Comparison of ENCODE assay signal across 8 mouse cellular contexts in the genomic region with DNA sequence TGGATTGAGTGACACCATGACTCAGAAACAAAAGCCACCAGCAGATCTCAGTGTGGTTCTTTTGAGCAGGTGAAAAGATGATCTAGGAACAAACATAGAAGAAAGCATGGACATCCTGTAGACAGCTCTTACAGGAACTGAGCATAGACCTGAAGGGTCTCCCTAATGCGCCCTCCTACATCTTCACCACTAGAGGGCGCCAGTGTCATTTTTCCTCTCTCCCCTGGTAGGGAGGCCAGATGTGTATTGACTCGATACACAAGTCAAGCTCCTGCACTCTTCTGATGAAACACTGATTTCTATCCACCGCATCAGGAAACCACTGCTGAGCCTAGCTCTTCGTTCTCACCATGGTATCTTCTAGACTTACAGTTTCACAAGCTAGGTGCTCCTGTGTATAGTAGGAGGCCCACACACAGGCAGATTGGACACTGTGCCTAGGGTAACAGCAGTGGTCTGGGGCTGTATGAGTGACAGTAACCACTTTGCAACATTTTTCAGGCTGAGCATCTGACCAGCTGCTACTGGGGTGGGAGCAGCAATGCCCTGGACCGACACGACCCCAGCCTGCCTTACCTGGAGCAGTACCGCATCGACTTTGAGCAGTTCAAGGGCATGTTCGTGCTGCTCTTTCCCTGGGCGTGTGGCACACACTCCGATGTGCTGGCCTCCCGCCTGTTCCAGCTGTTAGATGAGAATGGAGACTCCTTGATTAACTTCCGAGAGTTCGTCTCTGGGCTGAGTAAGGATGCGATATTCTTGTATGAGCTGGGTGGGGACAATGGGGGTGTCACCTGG. TPM values are rescaled to one million over a fixed set of nuclear protein-coding genes. Genes with fewer than 3 reads are reported as not detected.
DNase-seq lines count a peak whose midpoint lies in the region; ATAC-seq and TF ChIP-seq lines count a peak whose summit lies in the region.

No protein-coding gene starts in this region.

- peak; percentile 65 for DNase-seq in urinary bladder, postnatal 14 days (ENCODE audit: low spot score)
- no peak for DNase-seq in urinary bladder, adult 2 months (ENCODE audit: low spot score)
- peak; percentile 72 to 77 for DNase-seq in cerebellum, postnatal 10 days
- DNase-seq in frontal cortex, postnatal 14 days (ENCODE audit: low spot score in 2 of 2): peak; percentile 20 to 35
- peak; percentile 55 for DNase-seq in left cerebral cortex, postnatal 4 days
- peak; percentile 68 for DNase-seq in midbrain, embryonic 10.5 days (ENCODE audit: low spot score)
- DNase-seq in spleen, adult 2 months (ENCODE audit: low read depth in 1 of 2, low spot score in 2 of 2): peak; percentile 30 to 45

- H3K9ac ChIP-seq in intestine, embryonic 16.5 days (ENCODE audit: low read depth, low read length): no peak overlapping the region

- no peaks in the 10 kb centered on the region for H3K4me1 ChIP-seq in intestine, embryonic 16.5 days (ENCODE audit: control insufficient read depth, insufficient read depth, low read length)
- H3K4me1 ChIP-seq in midbrain, embryonic 10.5 days: no peaks in the 10 kb centered on the region
- H3K4me1 ChIP-seq in spleen, adult 2 months (ENCODE audit: control insufficient read depth, insufficient read depth, insufficient read length): no peaks in the 10 kb centered on the region

- no peak overlapping the region for H3K4me3 ChIP-seq in intestine, embryonic 16.5 days (ENCODE audit: low read length)
- H3K4me3 ChIP-seq in midbrain, embryonic 10.5 days: no peak overlapping the region
- no peak overlapping the region for H3K4me3 ChIP-seq in spleen, adult 2 months (ENCODE audit: extremely low read depth, insufficient read depth, insufficient read length)

- no peaks in the 10 kb centered on the region for H3K9me3 ChIP-seq in intestine, embryonic 16.5 days (ENCODE audit: control insufficient read depth, low read length)
- no peaks in the 10 kb centered on the region for H3K9me3 ChIP-seq in midbrain, embryonic 10.5 days (replicated peaks)

- 70% methylated on average over 16 of the region's 16 CpGs for WGBS in intestine, embryonic 16.5 days
- WGBS in midbrain, embryonic 10.5 days: 72% methylated on average over 16 of the region's 16 CpGs
- WGBS in spleen, adult 2 months: 71% methylated on average over 16 of the region's 16 CpGs

- no peaks in the 10 kb centered on the region for H3K36me3 ChIP-seq in intestine, embryonic 16.5 days (ENCODE audit: control insufficient read depth, insufficient read depth, low read length)
- peaks cover 84% of the 10 kb centered on the region for H3K36me3 ChIP-seq in midbrain, embryonic 10.5 days
- H3K36me3 ChIP-seq in spleen, adult 2 months (ENCODE audit: control insufficient read depth, insufficient read depth, low read length): no peaks in the 10 kb centered on the region

- no peaks in the 10 kb centered on the region for H3K27me3 ChIP-seq in intestine, embryonic 16.5 days (replicated peaks; ENCODE audit: control insufficient read depth, insufficient read depth, low read length)
- H3K27me3 ChIP-seq in midbrain, embryonic 10.5 days (ENCODE audit: low read depth, poor library complexity, severe bottlenecking): no peaks in the 10 kb centered on the region
- no peaks in the 10 kb centered on the region for H3K27me3 ChIP-seq in spleen, adult 2 months (ENCODE audit: control insufficient read depth, insufficient read depth, low read length)

- peak; percentile 72; the same call in 1 of the 2 replicates for TF ChIP-seq CTCF in spleen, adult 2 months (IDR thresholded peaks at IDR 0.05; ENCODE audit: extremely low read depth, insufficient read depth, insufficient read length, insufficient replicate concordance)

- ATAC-seq in intestine, embryonic 16.5 days: peak; percentile 83

- no peak for TF ChIP-seq POLR2A in spleen, adult 2 months (IDR thresholded peaks at IDR 0.05; ENCODE audit: low read depth, low read length)

- no peak overlapping the region for H3K4me2 ChIP-seq in intestine, embryonic 16.5 days (ENCODE audit: low read depth, low read length)

- H3K27ac ChIP-seq in intestine, embryonic 16.5 days (ENCODE audit: low read length): no peak overlapping the region
- no peak overlapping the region for H3K27ac ChIP-seq in midbrain, embryonic 10.5 days (replicated peaks)
- no peak overlapping the region for H3K27ac ChIP-seq in spleen, adult 2 months (ENCODE audit: insufficient read depth, low read length)

- intact Hi-C loops in left cerebral cortex, postnatal 4 days (cut with DNase I): no loop called here

RNA-seq across cellular contexts. Expression of a gene that starts 29.5 kb away (rescaled TPM):
- polyA plus RNA-seq in urinary bladder, adult 2 months (2012; rRNA removed): 0.14 and 0.15 TPM in 2 replicates
- not detected in 2 replicates for polyA plus RNA-seq in intestine, embryonic 16.5 days (2015; fragmentation: Nextera tagmentation; extraction: Ambion mirVana)
- total RNA-seq in left cerebral cortex, postnatal 4 days (2021): not detected
- polyA plus RNA-seq in midbrain, embryonic 10.5 days (2016; fragmentation: Nextera tagmentation; extraction: Ambion mirVana): 0.16 TPM in 1 of 2 replicates, not detected in the other
- polyA plus RNA-seq in spleen, adult 2 months (2012; rRNA removed): 0.15 TPM in 1 of 2 replicates, not detected in the other
